Mouse (Mus musculus): ENCODE results near the gene Ppp1r14a. TPM values are rescaled to one million over a fixed set of nuclear protein-coding genes. Genes with fewer than 3 reads are reported as not detected.
A peak's percentile ranks its signal among the peaks of the same experiment; 100 is the strongest.

Ppp1r14a gene
- polyA plus RNA-seq, 1 experiment = 57.4 TPM

DNA sequence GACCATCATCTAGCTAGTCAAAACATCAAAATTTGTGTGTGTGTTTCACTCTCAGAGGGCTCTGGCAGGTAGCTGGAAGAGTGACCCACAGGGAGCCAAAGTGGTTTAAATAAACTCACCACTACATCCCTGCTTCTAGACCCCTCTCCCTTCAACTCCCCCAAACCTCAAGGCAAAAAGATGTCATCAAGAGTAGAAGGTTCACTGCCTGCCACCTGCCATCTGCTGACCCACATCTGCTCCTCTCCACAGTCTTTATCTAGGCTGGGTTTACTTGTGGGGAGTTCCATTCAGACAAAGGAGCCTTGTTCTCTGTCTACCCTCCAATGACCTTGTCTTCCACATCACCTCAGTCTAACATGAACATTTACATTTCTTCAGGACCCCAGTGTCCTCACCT, 9.8 kb upstream of the Ppp1r14a start:
- peak overlapping the region; percentile 31; the same call in 1 of the 2 replicates for H3K4me3 ChIP-seq (ENCODE audit: low read depth, low read length)
- peaks cover 26% of the 10 kb centered on the region for H3K36me3 ChIP-seq (ENCODE audit: control insufficient read depth, insufficient read depth, low read length)
- TF ChIP-seq CTCF (IDR thresholded peaks at IDR 0.05; ENCODE audit: extremely low read depth, insufficient read length, insufficient replicate concordance, low read depth, low read length) = no peak
- TF ChIP-seq POLR2A (IDR thresholded peaks at IDR 0.05; ENCODE audit: low read depth, low read length) = no peak
- peak overlapping the region; percentile 89 for H3K27ac ChIP-seq (ENCODE audit: insufficient read depth, low read depth, low read length)
- peaks cover 25% of the 10 kb centered on the region for H3K4me1 ChIP-seq (ENCODE audit: control insufficient read depth, insufficient read depth, insufficient read length, low read length)
- H3K27me3 ChIP-seq (ENCODE audit: control insufficient read depth, insufficient read depth, low read length) = no peaks in the 10 kb centered on the region

DNA sequence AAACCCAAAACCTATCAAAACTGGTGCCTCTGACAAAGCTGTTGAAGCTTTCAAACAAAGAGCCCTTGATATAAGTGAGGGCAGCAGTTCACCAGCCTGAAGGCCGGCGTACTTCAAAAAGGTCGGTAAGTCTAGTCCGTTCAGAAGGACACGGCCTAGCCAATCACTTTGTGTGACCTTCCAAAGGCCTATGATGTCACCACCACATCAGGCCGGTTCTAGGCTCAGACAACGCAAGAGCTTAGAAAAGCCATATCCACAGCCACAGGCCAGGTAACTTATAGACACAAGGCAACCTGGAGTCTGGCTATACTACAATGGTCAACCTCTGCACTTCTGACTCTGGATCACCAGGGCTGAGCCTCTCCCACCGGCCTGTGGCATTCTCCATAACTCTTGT, 9.2 kb upstream of the Ppp1r14a start:
- H3K27ac ChIP-seq (ENCODE audit: insufficient read depth, low read depth, low read length) = peak overlapping the region; percentile 89
- peak overlapping the region; percentile 96 for H3K4me3 ChIP-seq (ENCODE audit: low read depth, low read length)

DNA sequence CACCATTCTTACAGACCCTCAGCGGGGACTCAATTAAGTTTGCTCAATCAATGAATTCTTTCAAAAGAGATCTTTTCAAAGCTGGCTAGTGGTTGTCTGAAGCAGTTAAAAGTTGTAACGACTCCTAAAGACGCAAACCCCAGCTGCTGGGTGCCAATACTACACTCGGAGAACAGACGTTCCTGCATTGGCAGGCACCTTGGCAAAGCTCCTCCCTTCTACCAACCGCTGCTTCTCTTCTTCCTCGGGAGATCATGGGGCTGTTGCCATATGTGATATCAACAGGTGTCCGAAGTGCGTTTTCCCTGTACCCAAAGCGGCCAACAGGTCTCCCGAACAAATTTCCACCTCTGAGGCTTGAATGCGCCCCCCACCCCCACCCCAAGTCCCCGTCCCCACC, 8.3 kb upstream of the Ppp1r14a start:
- WGBS = 11% methylated on average over 13 of the region's 13 CpGs
- no peak for TF ChIP-seq POLR2A (IDR thresholded peaks at IDR 0.05; ENCODE audit: low read depth, low read length)
- Histone ChIP-seq H3K4me3 (ENCODE audit: low read depth, low read length) (peak overlapping the region; percentile 96), H3K27me3 (ENCODE audit: control insufficient read depth, insufficient read depth, low read length) (no peaks in the 10 kb centered on the region), H3K27ac (ENCODE audit: insufficient read depth, low read depth, low read length) (peak overlapping the region; percentile 89), H3K4me1 (ENCODE audit: control insufficient read depth, insufficient read depth, insufficient read length, low read length) (peaks cover 19% of the 10 kb centered on the region), H3K36me3 (ENCODE audit: control insufficient read depth, insufficient read depth, low read length) (peaks cover 21% of the 10 kb centered on the region)

More for the DNA sequence above, 9.2 kb upstream of the Ppp1r14a start:
- 23% methylated on average over 8 of the region's 8 CpGs for WGBS
- Histone ChIP-seq H3K4me1 (ENCODE audit: control insufficient read depth, insufficient read depth, insufficient read length, low read length) (peaks cover 21% of the 10 kb centered on the region), H3K36me3 (ENCODE audit: control insufficient read depth, insufficient read depth, low read length) (peaks cover 23% of the 10 kb centered on the region), H3K27me3 (ENCODE audit: control insufficient read depth, insufficient read depth, low read length) (no peaks in the 10 kb centered on the region)
- TF ChIP-seq POLR2A (IDR thresholded peaks at IDR 0.05; ENCODE audit: low read depth, low read length) (no peak), CTCF (IDR thresholded peaks at IDR 0.05; ENCODE audit: extremely low read depth, insufficient read length, insufficient replicate concordance, low read depth, low read length) (no peak)

DNA sequence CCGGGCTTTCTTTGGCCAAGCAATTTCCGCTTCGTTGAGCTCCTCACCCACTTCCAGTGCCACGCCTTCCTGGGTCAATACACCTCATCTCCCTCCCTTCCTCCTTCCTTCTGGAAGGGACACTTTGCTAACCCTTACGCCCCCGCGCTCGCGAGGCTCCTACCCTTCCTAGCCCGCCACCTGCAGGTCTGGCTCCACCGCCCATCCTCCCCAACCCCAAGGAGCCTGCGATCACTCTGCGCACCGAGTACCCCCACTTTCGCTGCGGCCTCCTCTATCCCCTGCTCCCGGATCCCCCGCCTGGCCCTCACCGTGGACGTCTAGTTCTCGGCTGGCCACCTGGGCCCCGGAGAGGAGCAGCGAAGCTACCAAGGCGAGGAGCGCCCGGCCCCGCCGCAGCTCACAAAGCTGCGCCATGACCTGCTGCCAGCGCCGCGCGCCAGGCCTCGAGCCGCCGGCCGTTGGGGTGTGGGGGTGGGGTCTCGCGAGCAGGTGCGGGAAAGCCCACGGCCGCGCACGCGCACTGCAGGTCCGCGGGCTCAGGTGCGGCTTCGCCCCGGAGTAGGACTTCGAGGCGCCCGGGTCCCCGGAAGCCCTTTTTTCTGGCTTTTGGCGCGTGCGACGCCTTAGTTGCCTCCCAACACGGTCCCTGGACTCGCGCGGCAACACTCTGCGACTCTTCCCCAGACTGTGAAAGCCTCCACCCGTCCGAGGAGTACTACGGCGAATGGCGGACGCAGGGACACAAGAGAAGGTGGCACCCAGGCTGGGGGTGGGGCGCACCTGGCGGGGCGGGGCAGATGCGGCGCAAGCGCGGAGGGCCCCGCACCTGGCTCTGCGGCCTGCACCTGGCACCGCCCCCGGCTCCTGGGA, 7.7 kb upstream of the Ppp1r14a start, which contains the start of gene Spint2:
Gene Spint2, minus strand, starts transcription at position 712 of the 873 bp plus-strand sequence.
- TF ChIP-seq POLR2A (IDR thresholded peaks at IDR 0.05; ENCODE audit: low read depth, low read length) = peak; percentile 92
- TF ChIP-seq CTCF (IDR thresholded peaks at IDR 0.05; ENCODE audit: extremely low read depth, insufficient read length, insufficient replicate concordance, low read depth, low read length) = no peak
- under 1% methylated on average over 80 of the region's 80 CpGs for WGBS
- peaks cover 15% of the 10 kb centered on the region for H3K4me1 ChIP-seq (ENCODE audit: control insufficient read depth, insufficient read depth, insufficient read length, low read length)

DNA sequence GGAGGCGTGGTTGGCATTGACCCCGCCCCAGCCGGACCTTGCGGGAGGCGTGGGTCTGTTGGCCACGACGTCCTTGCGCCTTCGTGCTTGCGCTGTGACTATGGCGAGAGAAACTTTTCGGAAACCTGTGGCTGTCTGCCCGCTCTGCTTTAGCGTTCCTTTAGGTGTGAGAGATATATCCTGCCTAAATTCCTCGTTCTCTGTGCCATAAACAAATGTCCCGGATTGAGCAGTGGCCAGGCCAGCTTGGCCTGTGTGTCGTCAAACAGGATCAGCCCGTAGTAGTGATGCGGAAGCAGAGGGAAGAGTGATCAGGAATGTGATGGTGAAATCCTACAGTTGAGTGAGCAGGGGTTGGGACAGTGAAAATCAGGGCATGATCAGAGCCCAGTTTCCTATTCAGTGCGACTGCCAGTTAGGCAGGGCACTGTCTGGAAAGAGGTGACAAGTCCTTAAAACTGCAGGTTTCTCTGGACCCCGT, 7.0 kb upstream of the Ppp1r14a start:
- H3K27me3 ChIP-seq (ENCODE audit: control insufficient read depth, insufficient read depth, low read length) = no peaks in the 10 kb centered on the region
- TF ChIP-seq CTCF (IDR thresholded peaks at IDR 0.05; ENCODE audit: extremely low read depth, insufficient read length, insufficient replicate concordance, low read depth, low read length) = no peak
- H3K4me3 ChIP-seq (ENCODE audit: low read depth, low read length) = peak overlapping the region; percentile 96
- H3K27ac ChIP-seq (ENCODE audit: insufficient read depth, low read depth, low read length) = peak overlapping the region; percentile 71
- peaks cover 13% of the 10 kb centered on the region for H3K4me1 ChIP-seq (ENCODE audit: control insufficient read depth, insufficient read depth, insufficient read length, low read length)
- peaks cover 10% of the 10 kb centered on the region for H3K36me3 ChIP-seq (ENCODE audit: control insufficient read depth, insufficient read depth, low read length)
- 4% methylated on average over 21 of the region's 21 CpGs for WGBS

More for the DNA sequence above, 7.7 kb upstream of the Ppp1r14a start, which contains the start of gene Spint2:
- no peaks in the 10 kb centered on the region for H3K27me3 ChIP-seq (ENCODE audit: control insufficient read depth, insufficient read depth, low read length)
- H3K36me3 ChIP-seq (ENCODE audit: control insufficient read depth, insufficient read depth, low read length) = peaks cover 16% of the 10 kb centered on the region
- peak within 1 kb of the TSS; percentile 96 for H3K4me3 ChIP-seq (ENCODE audit: low read depth, low read length)
- H3K27ac ChIP-seq (ENCODE audit: insufficient read depth, low read depth, low read length) = peak within 1 kb of the TSS; percentile 89

DNA sequence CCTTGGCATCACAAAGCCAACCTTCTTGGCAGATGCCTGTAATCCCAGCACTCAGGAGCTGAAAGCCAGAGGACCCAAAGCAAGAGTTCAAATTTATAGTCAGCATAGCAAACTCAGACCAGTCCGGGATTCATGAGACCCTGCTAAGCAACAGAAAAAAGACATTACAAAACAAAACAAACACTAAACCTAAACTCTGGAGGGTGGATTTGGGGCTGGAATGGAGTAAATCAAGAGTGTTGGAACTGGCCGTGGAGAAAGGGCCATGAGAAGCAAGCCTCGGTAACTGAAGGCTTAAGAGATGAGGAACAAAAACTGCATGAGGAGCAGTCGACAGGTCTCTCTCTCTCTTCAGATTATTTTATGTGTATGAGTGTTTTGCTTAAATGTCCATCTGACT, 5.2 kb upstream of the Ppp1r14a start:
- Histone ChIP-seq H3K4me3 (ENCODE audit: low read depth, low read length) (no peak overlapping the region), H3K4me1 (ENCODE audit: control insufficient read depth, insufficient read depth, insufficient read length, low read length) (peaks cover 19% of the 10 kb centered on the region), H3K27ac (ENCODE audit: insufficient read depth, low read depth, low read length) (no peak overlapping the region), H3K36me3 (ENCODE audit: control insufficient read depth, insufficient read depth, low read length) (peaks cover 3% of the 10 kb centered on the region; the same call in 1 of the 2 replicates), H3K27me3 (ENCODE audit: control insufficient read depth, insufficient read depth, low read length) (no peaks in the 10 kb centered on the region)
- TF ChIP-seq CTCF (IDR thresholded peaks at IDR 0.05; ENCODE audit: extremely low read depth, insufficient read length, insufficient replicate concordance, low read depth, low read length) (no peak), POLR2A (IDR thresholded peaks at IDR 0.05; ENCODE audit: low read depth, low read length) (no peak)
- WGBS = 82% methylated on average over 4 of the region's 4 CpGs

DNA sequence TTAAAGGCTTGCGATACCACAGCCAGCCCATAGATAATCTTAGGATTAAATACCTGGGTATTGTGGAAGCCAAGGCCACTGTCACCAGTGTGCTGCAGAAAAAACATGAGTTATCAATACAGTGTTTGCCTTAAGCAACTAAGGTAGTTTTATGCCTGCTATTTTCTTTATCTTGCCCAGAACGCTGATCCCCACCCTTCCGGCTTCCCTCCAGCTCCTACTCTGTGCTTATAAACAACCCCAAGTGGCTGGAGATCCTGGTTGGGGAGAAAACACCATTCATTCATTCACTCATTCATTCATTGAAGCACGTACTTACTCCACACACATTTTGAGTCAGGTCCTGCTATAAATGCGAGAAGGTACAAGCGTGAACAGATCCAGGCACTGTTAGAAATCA, 4.6 kb upstream of the Ppp1r14a start:
- no peak for TF ChIP-seq POLR2A (IDR thresholded peaks at IDR 0.05; ENCODE audit: low read depth, low read length)
- no peak for TF ChIP-seq CTCF (IDR thresholded peaks at IDR 0.05; ENCODE audit: extremely low read depth, insufficient read length, insufficient replicate concordance, low read depth, low read length)
- H3K27me3 ChIP-seq (ENCODE audit: control insufficient read depth, insufficient read depth, low read length) = no peaks in the 10 kb centered on the region
- H3K4me3 ChIP-seq (ENCODE audit: low read depth, low read length) = no peak overlapping the region
- no peak overlapping the region for H3K27ac ChIP-seq (ENCODE audit: insufficient read depth, low read depth, low read length)
- H3K4me1 ChIP-seq (ENCODE audit: control insufficient read depth, insufficient read depth, insufficient read length, low read length) = peaks cover 25% of the 10 kb centered on the region
- WGBS = 69% methylated on average over 6 of the region's 6 CpGs
- H3K36me3 ChIP-seq (ENCODE audit: control insufficient read depth, insufficient read depth, low read length) = no peaks in the 10 kb centered on the region

Data from small intestine, adult 2 months (tissue).